Mouse (Mus musculus): ENCODE measurements around the gene Krtap6-1. TPM values are rescaled to one million over a fixed set of nuclear protein-coding genes. Genes with fewer than 3 reads are reported as not detected.

Krtap6-1 gene
- polyA plus RNA-seq, 1 experiment from 2014 or later, result not detected

Other genes with a start within 250 kb of the Krtap6-1 start
- not detected in 2 replicates for gene Gm20741, start 219.5 kb upstream of the Krtap6-1 start, polyA plus RNA-seq (2015; fragmentation: Nextera tagmentation; extraction: Ambion mirVana)
- not detected in 2 replicates for gene Krtap15, start 211.5 kb upstream of the Krtap6-1 start, polyA plus RNA-seq (2015; fragmentation: Nextera tagmentation; extraction: Ambion mirVana)
- gene Krtap14, start 205.6 kb upstream of the Krtap6-1 start, polyA plus RNA-seq (2015; fragmentation: Nextera tagmentation; extraction: Ambion mirVana), result not detected in 2 replicates
- gene Krtap19-1, start 162.3 kb upstream of the Krtap6-1 start, polyA plus RNA-seq (2015; fragmentation: Nextera tagmentation; extraction: Ambion mirVana), result not detected in 2 replicates
- gene Krtap19-2, start 157.4 kb upstream of the Krtap6-1 start, polyA plus RNA-seq (2015; fragmentation: Nextera tagmentation; extraction: Ambion mirVana), result not detected in 2 replicates
- not detected in 2 replicates for gene Krtap19-3, start 153.7 kb upstream of the Krtap6-1 start, polyA plus RNA-seq (2015; fragmentation: Nextera tagmentation; extraction: Ambion mirVana)
- not detected in 2 replicates for gene Krtap19-4, start 146.6 kb upstream of the Krtap6-1 start, polyA plus RNA-seq (2015; fragmentation: Nextera tagmentation; extraction: Ambion mirVana)
- gene Krtap19-5, start 135.2 kb upstream of the Krtap6-1 start, polyA plus RNA-seq (2015; fragmentation: Nextera tagmentation; extraction: Ambion mirVana), result not detected in 2 replicates
- gene Krtap19-9b, start 99.4 kb upstream of the Krtap6-1 start, polyA plus RNA-seq (2015; fragmentation: Nextera tagmentation; extraction: Ambion mirVana), result not detected in 2 replicates
- not detected in 2 replicates for gene Krtap16-3, start 68.8 kb upstream of the Krtap6-1 start, polyA plus RNA-seq (2015; fragmentation: Nextera tagmentation; extraction: Ambion mirVana)
- not detected in 2 replicates for gene Krtap22-2, start 20.9 kb upstream of the Krtap6-1 start, polyA plus RNA-seq (2015; fragmentation: Nextera tagmentation; extraction: Ambion mirVana)
- gene Gm10229, start 16.4 kb upstream of the Krtap6-1 start, polyA plus RNA-seq (2015; fragmentation: Nextera tagmentation; extraction: Ambion mirVana), result not detected in 2 replicates
- gene Gm10228, start 9.8 kb downstream of the Krtap6-1 start, polyA plus RNA-seq (2015; fragmentation: Nextera tagmentation; extraction: Ambion mirVana), result not detected in 2 replicates
- not detected in 2 replicates for gene Krtap6-5, start 16.2 kb downstream of the Krtap6-1 start, polyA plus RNA-seq (2015; fragmentation: Nextera tagmentation; extraction: Ambion mirVana)
- not detected in 2 replicates for gene 1110025L11Rik, start 32.3 kb downstream of the Krtap6-1 start, polyA plus RNA-seq (2015; fragmentation: Nextera tagmentation; extraction: Ambion mirVana)
- gene Krtap6-3, start 52.3 kb downstream of the Krtap6-1 start, polyA plus RNA-seq (2015; fragmentation: Nextera tagmentation; extraction: Ambion mirVana), result not detected in 2 replicates
- gene Gm6358, start 109.2 kb downstream of the Krtap6-1 start, polyA plus RNA-seq (2015; fragmentation: Nextera tagmentation; extraction: Ambion mirVana), result not detected in 2 replicates
- gene Gm10061, start 119.4 kb downstream of the Krtap6-1 start, polyA plus RNA-seq (2015; fragmentation: Nextera tagmentation; extraction: Ambion mirVana), result not detected in 2 replicates
- gene Gm9789, start 126.3 kb downstream of the Krtap6-1 start, polyA plus RNA-seq (2015; fragmentation: Nextera tagmentation; extraction: Ambion mirVana), result not detected in 2 replicates
- not detected in 2 replicates for gene Gm7735, start 137.8 kb downstream of the Krtap6-1 start, polyA plus RNA-seq (2015; fragmentation: Nextera tagmentation; extraction: Ambion mirVana)
- not detected in 2 replicates for gene 1110057P08Rik, start 143.0 kb downstream of the Krtap6-1 start, polyA plus RNA-seq (2015; fragmentation: Nextera tagmentation; extraction: Ambion mirVana)
- gene Krtap20-2, start 174.2 kb downstream of the Krtap6-1 start, polyA plus RNA-seq (2015; fragmentation: Nextera tagmentation; extraction: Ambion mirVana), result not detected in 2 replicates